Mouse (Mus musculus): ENCODE data around the gene Sncg. TPM values are rescaled to one million over a fixed set of nuclear protein-coding genes. Genes with fewer than 3 reads are reported as not detected.
A peak's percentile ranks its signal among the peaks of the same experiment; 100 is the strongest.

Sncg gene
- polyA plus RNA-seq, 1 experiment from 2014 or later, result 31.3 TPM

DNA sequence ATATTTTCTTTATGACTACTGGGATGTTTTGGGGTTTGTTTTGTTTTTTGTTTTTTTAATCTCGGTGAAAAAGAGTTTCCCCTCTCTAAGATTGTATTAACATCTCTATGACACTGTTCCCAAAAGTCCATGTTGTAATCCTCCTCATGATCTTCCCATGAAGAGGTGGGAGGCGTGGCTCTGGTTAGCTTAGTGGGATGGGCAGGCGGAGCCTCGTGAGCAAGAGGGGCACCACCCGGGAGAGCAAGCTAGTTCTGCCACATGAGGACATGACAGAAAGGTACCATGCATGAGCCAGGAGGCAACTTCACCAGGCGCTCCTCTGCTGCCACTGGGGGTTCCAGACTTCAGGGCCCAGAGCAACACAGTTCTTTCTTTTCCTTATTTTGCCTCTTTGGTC lies 22.1 kb downstream of the Sncg start:
- Histone ChIP-seq H3K9me3 (replicated peaks; ENCODE audit: control insufficient read depth, low read length) (no peaks in the 10 kb centered on the region), H3K9ac (ENCODE audit: low read length) (no peak overlapping the region), H3K4me1 (ENCODE audit: control insufficient read depth, insufficient read depth, low read length) (peaks cover 4% of the 10 kb centered on the region; the same call in 1 of the 2 replicates), H3K27me3 (ENCODE audit: control insufficient read depth, insufficient read depth, low read length) (no peaks in the 10 kb centered on the region), H3K36me3 (ENCODE audit: control insufficient read depth, insufficient read depth, low read length) (no peaks in the 10 kb centered on the region), H3K4me3 (replicated peaks; ENCODE audit: low read length) (no peak overlapping the region), H3K4me2 (ENCODE audit: low read depth, low read length) (no peak overlapping the region), H3K27ac (ENCODE audit: low read length) (no peak overlapping the region)
- no peak for ATAC-seq (ENCODE audit: insufficient read depth, low FRiP score)
- 55% methylated on average over 6 of the region's 6 CpGs for whole genome bisulfite sequencing

- no peak overlapping the region for H3K4me2 ChIP-seq (ENCODE audit: low read depth, low read length)
- 52% methylated on average over 3 of the region's 3 CpGs for WGBS
These were observed 22.9 kb downstream of the Sncg start for GRCm38 (mm10) chr14:34351660-34352059.

DNA sequence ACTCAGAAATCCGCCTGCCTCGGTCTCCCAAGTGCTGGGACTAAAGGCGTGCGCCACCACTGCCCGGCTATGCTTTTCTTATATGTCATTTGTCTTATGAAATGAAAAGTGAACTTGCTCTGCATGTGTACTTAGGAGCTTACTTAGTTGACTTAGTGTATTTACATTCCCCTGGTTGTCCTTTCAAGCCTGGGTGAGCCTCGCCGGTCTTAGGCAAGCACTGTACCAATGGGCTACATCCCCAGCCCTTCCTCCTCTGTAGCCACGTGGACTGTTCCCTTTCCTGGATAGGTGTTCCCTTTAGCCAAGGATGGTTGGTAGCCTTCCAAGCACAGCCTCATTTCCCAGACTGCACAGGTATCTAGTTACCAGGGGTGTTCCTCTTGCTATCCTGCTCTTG lies 25.6 kb downstream of the Sncg start:
- Histone ChIP-seq H3K4me2 (ENCODE audit: low read depth, low read length) (no peak overlapping the region), H3K27me3 (ENCODE audit: control insufficient read depth, insufficient read depth, low read length) (no peaks in the 10 kb centered on the region), H3K9ac (ENCODE audit: low read length) (no peak overlapping the region; the same call in 1 of the 2 replicates), H3K9me3 (replicated peaks; ENCODE audit: control insufficient read depth, low read length) (no peaks in the 10 kb centered on the region), H3K4me3 (replicated peaks; ENCODE audit: low read length) (no peak overlapping the region), H3K4me1 (ENCODE audit: control insufficient read depth, insufficient read depth, low read length) (peaks cover 4% of the 10 kb centered on the region; the same call in 1 of the 2 replicates), H3K36me3 (ENCODE audit: control insufficient read depth, insufficient read depth, low read length) (no peaks in the 10 kb centered on the region), H3K27ac (ENCODE audit: low read length) (no peak overlapping the region)
- peak; percentile 93 for ATAC-seq (ENCODE audit: insufficient read depth, low FRiP score)
- 53% methylated on average over 8 of the region's 8 CpGs for WGBS

More at GRCm38 (mm10) chr14:34351660-34352059, 22.9 kb downstream of the Sncg start:
- Histone ChIP-seq H3K27ac (ENCODE audit: low read length) (no peak overlapping the region), H3K9ac (ENCODE audit: low read length) (no peak overlapping the region), H3K36me3 (ENCODE audit: control insufficient read depth, insufficient read depth, low read length) (no peaks in the 10 kb centered on the region), H3K27me3 (ENCODE audit: control insufficient read depth, insufficient read depth, low read length) (no peaks in the 10 kb centered on the region), H3K4me3 (replicated peaks; ENCODE audit: low read length) (no peak overlapping the region), H3K9me3 (replicated peaks; ENCODE audit: control insufficient read depth, low read length) (no peaks in the 10 kb centered on the region), H3K4me1 (ENCODE audit: control insufficient read depth, insufficient read depth, low read length) (peaks cover 4% of the 10 kb centered on the region; the same call in 1 of the 2 replicates)
- ATAC-seq (ENCODE audit: insufficient read depth, low FRiP score), result no peak

DNA sequence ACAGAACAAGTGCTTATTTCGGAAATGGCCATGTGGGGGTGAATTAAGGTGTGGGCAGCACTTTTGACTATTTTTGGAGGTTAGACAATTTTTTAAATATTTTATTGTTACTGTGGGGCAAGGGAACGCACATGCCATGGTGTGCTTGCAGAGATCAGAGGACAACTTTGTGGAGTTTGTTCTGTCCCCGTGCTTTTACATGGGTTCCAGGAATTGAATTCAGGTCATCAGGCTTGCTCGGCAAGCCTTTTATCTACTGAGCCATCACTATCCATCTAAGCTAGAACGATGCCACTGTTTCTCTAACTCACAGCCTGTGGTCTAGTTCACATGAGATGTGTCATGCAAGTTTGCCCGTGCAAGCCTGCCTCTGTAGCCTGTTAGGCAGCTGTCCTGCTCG lies 26.3 kb downstream of the Sncg start:
- Histone ChIP-seq H3K4me2 (ENCODE audit: low read depth, low read length) (no peak overlapping the region), H3K4me3 (replicated peaks; ENCODE audit: low read length) (no peak overlapping the region), H3K4me1 (ENCODE audit: control insufficient read depth, insufficient read depth, low read length) (peaks cover 4% of the 10 kb centered on the region; the same call in 1 of the 2 replicates), H3K36me3 (ENCODE audit: control insufficient read depth, insufficient read depth, low read length) (0 out of 2 replicates have a peak, but pooled peaks cover 3% of the 10 kb centered on the region), H3K9me3 (replicated peaks; ENCODE audit: control insufficient read depth, low read length) (no peaks in the 10 kb centered on the region), H3K27ac (ENCODE audit: low read length) (no peak overlapping the region), H3K9ac (ENCODE audit: low read length) (no peak overlapping the region), H3K27me3 (ENCODE audit: control insufficient read depth, insufficient read depth, low read length) (no peaks in the 10 kb centered on the region)
- ATAC-seq (ENCODE audit: insufficient read depth, low FRiP score), result no peak
- WGBS, result 71% methylated on average over 7 of the region's 7 CpGs

DNA sequence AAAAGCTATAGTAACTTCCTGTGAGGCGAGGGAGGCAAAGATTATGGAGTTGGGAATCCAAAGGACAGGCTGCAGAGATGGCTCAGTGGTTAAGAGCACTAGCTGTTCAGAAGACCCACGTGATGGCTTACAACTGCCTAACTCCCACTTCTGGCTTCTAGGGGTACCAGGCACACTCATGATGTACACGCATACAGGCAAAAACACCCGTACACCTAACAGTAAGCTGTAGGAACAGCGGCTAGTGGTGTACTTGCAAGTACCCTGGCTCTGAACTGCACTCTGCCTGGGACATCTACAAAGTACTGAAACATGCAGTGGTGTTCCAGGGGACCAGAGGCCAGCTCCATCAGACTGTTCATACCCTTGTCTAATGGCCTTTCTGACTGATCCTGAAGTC lies 27.5 kb downstream of the Sncg start:
- H3K27me3 ChIP-seq (ENCODE audit: control insufficient read depth, insufficient read depth, low read length), result no peaks in the 10 kb centered on the region
- no peak overlapping the region for H3K9ac ChIP-seq (ENCODE audit: low read length)
- H3K36me3 ChIP-seq (ENCODE audit: control insufficient read depth, insufficient read depth, low read length), result peaks cover 10% of the 10 kb centered on the region; the same call in 1 of the 2 replicates
- 93% methylated on average over 5 of the region's 5 CpGs for WGBS
- no peak for ATAC-seq (ENCODE audit: insufficient read depth, low FRiP score)
- H3K9me3 ChIP-seq (replicated peaks; ENCODE audit: control insufficient read depth, low read length), result no peaks in the 10 kb centered on the region
- no peak overlapping the region for H3K4me3 ChIP-seq (replicated peaks; ENCODE audit: low read length)
- H3K27ac ChIP-seq (ENCODE audit: low read length), result no peak overlapping the region
- H3K4me2 ChIP-seq (ENCODE audit: low read depth, low read length), result no peak overlapping the region
- peaks cover 4% of the 10 kb centered on the region; the same call in 1 of the 2 replicates for H3K4me1 ChIP-seq (ENCODE audit: control insufficient read depth, insufficient read depth, low read length)

- H3K4me2 ChIP-seq (ENCODE audit: low read depth, low read length), result no peak overlapping the region
- H3K36me3 ChIP-seq (ENCODE audit: control insufficient read depth, insufficient read depth, low read length), result peaks cover 18% of the 10 kb centered on the region; the same call in 1 of the 2 replicates
- H3K4me1 ChIP-seq (ENCODE audit: control insufficient read depth, insufficient read depth, low read length), result peaks cover 4% of the 10 kb centered on the region; the same call in 1 of the 2 replicates
- H3K4me3 ChIP-seq (replicated peaks; ENCODE audit: low read length), result no peak overlapping the region
- H3K9me3 ChIP-seq (replicated peaks; ENCODE audit: control insufficient read depth, low read length), result no peaks in the 10 kb centered on the region
- H3K9ac ChIP-seq (ENCODE audit: low read length), result no peak overlapping the region
- H3K27ac ChIP-seq (ENCODE audit: low read length), result no peak overlapping the region
- WGBS, result 52% methylated on average over 12 of the region's 12 CpGs
- no peaks in the 10 kb centered on the region for H3K27me3 ChIP-seq (ENCODE audit: control insufficient read depth, insufficient read depth, low read length)
- no peak for ATAC-seq (ENCODE audit: insufficient read depth, low FRiP score)
These were observed 28.6 kb downstream of the Sncg start for GRCm38 (mm10) chr14:34345771-34346566.

- Histone ChIP-seq H3K4me2 (ENCODE audit: low read depth, low read length) (no peak overlapping the region), H3K9me3 (replicated peaks; ENCODE audit: control insufficient read depth, low read length) (no peaks in the 10 kb centered on the region), H3K36me3 (ENCODE audit: control insufficient read depth, insufficient read depth, low read length) (peaks cover 20% of the 10 kb centered on the region; the same call in 1 of the 2 replicates), H3K27ac (ENCODE audit: low read length) (no peak overlapping the region), H3K27me3 (ENCODE audit: control insufficient read depth, insufficient read depth, low read length) (no peaks in the 10 kb centered on the region), H3K4me1 (ENCODE audit: control insufficient read depth, insufficient read depth, low read length) (peaks cover 4% of the 10 kb centered on the region; the same call in 1 of the 2 replicates), H3K4me3 (replicated peaks; ENCODE audit: low read length) (no peak overlapping the region), H3K9ac (ENCODE audit: low read length) (no peak overlapping the region)
- no peak for ATAC-seq (ENCODE audit: insufficient read depth, low FRiP score)
- 87% methylated on average over 5 of the region's 5 CpGs for WGBS
These were observed 30.2 kb downstream of the Sncg start for GRCm38 (mm10) chr14:34344361-34344760.

DNA sequence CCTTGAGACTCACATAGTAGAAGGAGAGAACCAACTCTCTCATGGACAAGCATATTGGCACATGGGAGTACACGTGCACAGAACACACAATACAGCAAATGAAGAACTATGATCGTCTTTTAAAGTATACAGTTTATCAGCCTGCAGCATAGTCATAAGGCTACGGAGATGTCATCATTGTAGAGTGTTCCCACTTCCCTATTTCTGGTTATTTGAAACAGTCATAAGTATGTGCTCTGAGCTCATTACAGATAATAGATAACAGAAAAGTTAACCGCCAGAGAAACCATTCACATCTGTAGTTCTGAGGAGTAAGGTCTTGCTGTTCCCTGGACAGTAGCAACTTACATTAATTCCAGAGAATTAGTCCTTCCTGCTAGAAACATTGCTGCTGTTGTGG lies 31.5 kb downstream of the Sncg start:
- Histone ChIP-seq H3K4me2 (ENCODE audit: low read depth, low read length) (no peak overlapping the region), H3K27me3 (ENCODE audit: control insufficient read depth, insufficient read depth, low read length) (no peaks in the 10 kb centered on the region), H3K9me3 (replicated peaks; ENCODE audit: control insufficient read depth, low read length) (no peaks in the 10 kb centered on the region), H3K36me3 (ENCODE audit: control insufficient read depth, insufficient read depth, low read length) (peaks cover 20% of the 10 kb centered on the region; the same call in 1 of the 2 replicates), H3K4me1 (ENCODE audit: control insufficient read depth, insufficient read depth, low read length) (no peaks in the 10 kb centered on the region), H3K4me3 (replicated peaks; ENCODE audit: low read length) (no peak overlapping the region), H3K27ac (ENCODE audit: low read length) (no peak overlapping the region), H3K9ac (ENCODE audit: low read length) (no peak overlapping the region)
- 87% methylated on average over 4 of the region's 4 CpGs for WGBS
- no peak for ATAC-seq (ENCODE audit: insufficient read depth, low FRiP score)

GRCm38 (mm10) chr14:34341993-34342392 lies 32.6 kb downstream of the Sncg start:
- no peak overlapping the region for H3K27ac ChIP-seq (ENCODE audit: low read length)
- no peak overlapping the region for H3K9ac ChIP-seq (ENCODE audit: low read length)
- H3K4me2 ChIP-seq (ENCODE audit: low read depth, low read length), result no peak overlapping the region
- no peaks in the 10 kb centered on the region for H3K4me1 ChIP-seq (ENCODE audit: control insufficient read depth, insufficient read depth, low read length)
- H3K4me3 ChIP-seq (replicated peaks; ENCODE audit: low read length), result no peak overlapping the region
- WGBS, result 77% methylated on average over 4 of the region's 4 CpGs
- ATAC-seq (ENCODE audit: insufficient read depth, low FRiP score), result no peak
- H3K9me3 ChIP-seq (replicated peaks; ENCODE audit: control insufficient read depth, low read length), result no peaks in the 10 kb centered on the region
- peaks cover 23% of the 10 kb centered on the region; the same call in 1 of the 2 replicates for H3K36me3 ChIP-seq (ENCODE audit: control insufficient read depth, insufficient read depth, low read length)
- no peaks in the 10 kb centered on the region for H3K27me3 ChIP-seq (ENCODE audit: control insufficient read depth, insufficient read depth, low read length)
